Mouse (Mus musculus): ENCODE measurements around the gene Ddah2. TPM values are rescaled to one million over a fixed set of nuclear protein-coding genes. Genes with fewer than 3 reads are reported as not detected.

Gene Ddah2
- polyA plus RNA-seq, 1 experiment from 2014 or later, result 337 TPM

DNA sequence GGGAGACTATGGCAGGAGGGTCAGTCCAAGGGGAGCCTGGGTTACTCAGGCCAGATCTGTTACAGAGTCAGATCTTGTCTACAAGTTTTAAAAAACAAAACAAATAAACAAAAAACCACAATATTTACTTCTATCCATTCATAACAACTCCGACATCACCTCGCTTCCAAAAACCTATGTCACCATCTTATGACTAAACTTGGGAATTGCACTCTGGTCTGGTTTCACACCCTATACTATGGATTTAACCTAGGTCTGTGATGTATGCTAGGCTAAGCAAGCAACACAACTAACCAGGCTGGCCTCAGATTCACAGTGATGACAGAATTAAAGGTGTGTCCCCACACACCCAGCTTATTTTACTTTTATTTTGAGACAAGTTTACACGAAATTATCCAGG, 47.7 kb downstream of the Ddah2 start:
- H3K9ac ChIP-seq, result no peak overlapping the region
- no peaks in the 10 kb centered on the region for H3K9me3 ChIP-seq
- no peaks in the 10 kb centered on the region for H3K27me3 ChIP-seq (replicated peaks)
- no peak overlapping the region for H3K4me3 ChIP-seq
- no peak overlapping the region for H3K27ac ChIP-seq
- H3K4me2 ChIP-seq, result no peak overlapping the region
- H3K4me1 ChIP-seq, result peaks cover 6% of the 10 kb centered on the region; the same call in 1 of the 2 replicates
- peaks cover 22% of the 10 kb centered on the region; the same call in 1 of the 2 replicates for H3K36me3 ChIP-seq (replicated peaks)
- 70% methylated on average over 3 of the region's 3 CpGs for WGBS
- no peak for ATAC-seq (replicated peaks)

DNA sequence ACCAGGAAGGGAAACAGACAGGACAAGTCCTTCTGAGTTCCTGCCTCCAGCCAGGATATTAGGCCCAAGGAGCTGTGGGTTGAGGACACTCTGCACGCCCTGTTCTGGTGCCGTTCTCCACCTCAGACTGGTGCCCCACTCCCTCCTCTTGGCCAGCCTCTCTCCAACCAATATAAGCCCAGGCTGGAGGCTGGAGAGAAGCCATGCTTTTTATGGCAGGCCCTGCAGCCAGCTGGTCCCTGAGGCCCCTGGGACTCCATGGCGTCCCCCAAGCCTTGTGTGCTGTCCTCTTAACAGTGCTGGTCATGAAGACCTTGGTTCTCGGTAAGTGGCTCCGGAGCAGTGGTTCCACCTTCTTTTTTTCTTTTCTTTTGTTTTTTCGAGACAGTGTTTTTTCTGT, 49.3 kb downstream of the Ddah2 start, which contains the start of gene Ly6g5c:
Gene Ly6g5c (plus strand): TSS at position 183 of the 400 bp plus-strand sequence.
- Histone ChIP-seq H3K9me3 (no peaks in the 10 kb centered on the region), H3K9ac (no peak within 1 kb of the TSS), H3K27ac (no peak within 1 kb of the TSS), H3K4me3 (no peak within 1 kb of the TSS), H3K4me1 (peaks cover 6% of the 10 kb centered on the region; the same call in 1 of the 2 replicates), H3K27me3 (replicated peaks) (no peaks in the 10 kb centered on the region), H3K36me3 (replicated peaks) (peaks cover 7% of the 10 kb centered on the region; the same call in 1 of the 2 replicates), H3K4me2 (no peak within 1 kb of the TSS)
- no peak for ATAC-seq (replicated peaks)
- WGBS, result 82% methylated on average over 6 of the region's 6 CpGs

Other genes with a start within 250 kb of the Ddah2 start
- gene Stk19, start 222.1 kb upstream of the Ddah2 start, polyA plus RNA-seq (2015; fragmentation: Nextera tagmentation; extraction: Ambion mirVana), result 41.2 and 50.4 TPM in 2 replicates
- 75.0 and 79.1 TPM in 2 replicates for gene Dxo, start 222.0 kb upstream of the Ddah2 start, polyA plus RNA-seq (2015; fragmentation: Nextera tagmentation; extraction: Ambion mirVana)
- gene Skiv2l, start 208.8 kb upstream of the Ddah2 start, polyA plus RNA-seq (2015; fragmentation: Nextera tagmentation; extraction: Ambion mirVana), result 67.4 and 73.8 TPM in 2 replicates
- gene Nelfe, start 208.6 kb upstream of the Ddah2 start, polyA plus RNA-seq (2015; fragmentation: Nextera tagmentation; extraction: Ambion mirVana), result 76.3 and 82.3 TPM in 2 replicates
- 2.6 and 3.3 TPM in 2 replicates for gene Cfb, start 196.5 kb upstream of the Ddah2 start, polyA plus RNA-seq (2015; fragmentation: Nextera tagmentation; extraction: Ambion mirVana)
- gene Zbtb12, start 179.6 kb upstream of the Ddah2 start, polyA plus RNA-seq (2015; fragmentation: Nextera tagmentation; extraction: Ambion mirVana), result 17.4 and 17.5 TPM in 2 replicates
- 0.18 TPM in 1 of 2 replicates, not detected in the other for gene Gm20547, start 177.0 kb upstream of the Ddah2 start, polyA plus RNA-seq (2015; fragmentation: Nextera tagmentation; extraction: Ambion mirVana)
- gene C2, start 160.8 kb upstream of the Ddah2 start, polyA plus RNA-seq (2015; fragmentation: Nextera tagmentation; extraction: Ambion mirVana), result 2.1 and 3.1 TPM in 2 replicates
- gene Ehmt2, start 160.6 kb upstream of the Ddah2 start, polyA plus RNA-seq (2015; fragmentation: Nextera tagmentation; extraction: Ambion mirVana), result 113 and 119 TPM in 2 replicates
- gene Slc44a4, start 144.6 kb upstream of the Ddah2 start, polyA plus RNA-seq (2015; fragmentation: Nextera tagmentation; extraction: Ambion mirVana), result not detected in 2 replicates
- 36.1 and 41.1 TPM in 2 replicates for gene Neu1, start 127.8 kb upstream of the Ddah2 start, polyA plus RNA-seq (2015; fragmentation: Nextera tagmentation; extraction: Ambion mirVana)
- gene Hspa1b, start 99.8 kb upstream of the Ddah2 start, polyA plus RNA-seq (2015; fragmentation: Nextera tagmentation; extraction: Ambion mirVana), result 0.24 and 0.31 TPM in 2 replicates
- gene Gm20481, start 89.1 kb upstream of the Ddah2 start, polyA plus RNA-seq (2015; fragmentation: Nextera tagmentation; extraction: Ambion mirVana), result not detected in 2 replicates
- gene Hspa1a, start 86.9 kb upstream of the Ddah2 start, polyA plus RNA-seq (2015; fragmentation: Nextera tagmentation; extraction: Ambion mirVana), result 12.7 and 13.3 TPM in 2 replicates
- 1.2 and 1.5 TPM in 2 replicates for gene Hspa1l, start 86.3 kb upstream of the Ddah2 start, polyA plus RNA-seq (2015; fragmentation: Nextera tagmentation; extraction: Ambion mirVana)
- 103 and 111 TPM in 2 replicates for gene Lsm2, start 77.2 kb upstream of the Ddah2 start, polyA plus RNA-seq (2015; fragmentation: Nextera tagmentation; extraction: Ambion mirVana)
- 63.1 and 70.2 TPM in 2 replicates for gene Vars, start 58.0 kb upstream of the Ddah2 start, polyA plus RNA-seq (2015; fragmentation: Nextera tagmentation; extraction: Ambion mirVana)
- gene Vwa7, start 42.5 kb upstream of the Ddah2 start, polyA plus RNA-seq (2015; fragmentation: Nextera tagmentation; extraction: Ambion mirVana), result 0.06 and 0.15 TPM in 2 replicates
- 2.5 and 2.7 TPM in 2 replicates for gene Sapcd1, start 31.0 kb upstream of the Ddah2 start, polyA plus RNA-seq (2015; fragmentation: Nextera tagmentation; extraction: Ambion mirVana)
- gene Msh5, start 12.3 kb upstream of the Ddah2 start, polyA plus RNA-seq (2015; fragmentation: Nextera tagmentation; extraction: Ambion mirVana), result 1.6 and 3.3 TPM in 2 replicates
- 62.4 and 72.1 TPM in 2 replicates for gene Clic1, start 9.1 kb upstream of the Ddah2 start, polyA plus RNA-seq (2015; fragmentation: Nextera tagmentation; extraction: Ambion mirVana)
- gene Ly6g6c, start 6.4 kb downstream of the Ddah2 start, polyA plus RNA-seq (2015; fragmentation: Nextera tagmentation; extraction: Ambion mirVana), result 0.31 TPM in 1 of 2 replicates, not detected in the other
- gene Mpig6b, start 7.1 kb downstream of the Ddah2 start, polyA plus RNA-seq (2015; fragmentation: Nextera tagmentation; extraction: Ambion mirVana), result 0.21 and 0.43 TPM in 2 replicates
- 0.21 and 0.32 TPM in 2 replicates for gene Ly6g6e, start 17.9 kb downstream of the Ddah2 start, polyA plus RNA-seq (2015; fragmentation: Nextera tagmentation; extraction: Ambion mirVana)
- 1.9 and 2.5 TPM in 2 replicates for gene Ly6g6d, start 19.0 kb downstream of the Ddah2 start, polyA plus RNA-seq (2015; fragmentation: Nextera tagmentation; extraction: Ambion mirVana)
- gene Ly6g6f, start 26.6 kb downstream of the Ddah2 start, polyA plus RNA-seq (2015; fragmentation: Nextera tagmentation; extraction: Ambion mirVana), result not detected in 2 replicates
- 105 and 113 TPM in 2 replicates for gene Abhd16a, start 30.2 kb downstream of the Ddah2 start, polyA plus RNA-seq (2015; fragmentation: Nextera tagmentation; extraction: Ambion mirVana)
- gene Ly6g5c, start 49.2 kb downstream of the Ddah2 start, polyA plus RNA-seq (2015; fragmentation: Nextera tagmentation; extraction: Ambion mirVana), result not detected in 2 replicates
- 1.1 and 2.2 TPM in 2 replicates for gene Ly6g5b, start 56.4 kb downstream of the Ddah2 start, polyA plus RNA-seq (2015; fragmentation: Nextera tagmentation; extraction: Ambion mirVana)
- gene Gpank1, start 62.4 kb downstream of the Ddah2 start, polyA plus RNA-seq (2015; fragmentation: Nextera tagmentation; extraction: Ambion mirVana), result 25.9 and 28.9 TPM in 2 replicates
- gene Csnk2b, start 63.0 kb downstream of the Ddah2 start, polyA plus RNA-seq (2015; fragmentation: Nextera tagmentation; extraction: Ambion mirVana), result 316 and 319 TPM in 2 replicates
- 8.3 and 9.6 TPM in 2 replicates for gene D17H6S53E, start 67.3 kb downstream of the Ddah2 start, polyA plus RNA-seq (2015; fragmentation: Nextera tagmentation; extraction: Ambion mirVana)
- gene Apom, start 73.0 kb downstream of the Ddah2 start, polyA plus RNA-seq (2015; fragmentation: Nextera tagmentation; extraction: Ambion mirVana), result 0.56 and 1.4 TPM in 2 replicates
- 82.9 and 83.4 TPM in 2 replicates for gene Bag6, start 76.1 kb downstream of the Ddah2 start, polyA plus RNA-seq (2015; fragmentation: Nextera tagmentation; extraction: Ambion mirVana)
- 188 and 203 TPM in 2 replicates for gene Prrc2a, start 105.9 kb downstream of the Ddah2 start, polyA plus RNA-seq (2015; fragmentation: Nextera tagmentation; extraction: Ambion mirVana)
- 7.3 and 8.2 TPM in 2 replicates for gene Aif1, start 117.0 kb downstream of the Ddah2 start, polyA plus RNA-seq (2015; fragmentation: Nextera tagmentation; extraction: Ambion mirVana)
- 7.6 and 9.2 TPM in 2 replicates for gene Lst1, start 129.4 kb downstream of the Ddah2 start, polyA plus RNA-seq (2015; fragmentation: Nextera tagmentation; extraction: Ambion mirVana)
- gene Ltb, start 135.4 kb downstream of the Ddah2 start, polyA plus RNA-seq (2015; fragmentation: Nextera tagmentation; extraction: Ambion mirVana), result 0.58 and 0.78 TPM in 2 replicates
- not detected in 2 replicates for gene Tnf, start 143.0 kb downstream of the Ddah2 start, polyA plus RNA-seq (2015; fragmentation: Nextera tagmentation; extraction: Ambion mirVana)
- gene Lta, start 146.3 kb downstream of the Ddah2 start, polyA plus RNA-seq (2015; fragmentation: Nextera tagmentation; extraction: Ambion mirVana), result 0.32 and 0.69 TPM in 2 replicates
- gene Gm16181, start 161.8 kb downstream of the Ddah2 start, polyA plus RNA-seq (2015; fragmentation: Nextera tagmentation; extraction: Ambion mirVana), result 1.6 TPM in 1 of 2 replicates, not detected in the other
- gene Atp6v1g2, start 174.6 kb downstream of the Ddah2 start, polyA plus RNA-seq (2015; fragmentation: Nextera tagmentation; extraction: Ambion mirVana), result 94.4 and 100 TPM in 2 replicates
- gene Nfkbil1, start 176.8 kb downstream of the Ddah2 start, polyA plus RNA-seq (2015; fragmentation: Nextera tagmentation; extraction: Ambion mirVana), result 11.7 and 11.8 TPM in 2 replicates
- 379 and 391 TPM in 2 replicates for gene Ddx39b, start 182.7 kb downstream of the Ddah2 start, polyA plus RNA-seq (2015; fragmentation: Nextera tagmentation; extraction: Ambion mirVana)
- gene H2-D1, start 203.7 kb downstream of the Ddah2 start, polyA plus RNA-seq (2015; fragmentation: Nextera tagmentation; extraction: Ambion mirVana), result 93.4 and 105 TPM in 2 replicates